Mouse (Mus musculus) myocyte (in vitro differentiated cells): Measurements from ENCODE around the gene Disc1.

Source experiments
- E2F4 ChIP-seq: IDR thresholded peaks from one replicate; pipeline ENCODE4 v1.6.1; 2011; ENCODE audit warnings: mild to moderate bottlenecking, control low read depth, moderate library complexity; ENCODE audit not compliant: insufficient read depth
- MAX ChIP-seq: IDR thresholded peaks from one replicate; pipeline ENCODE4 v1.6.1; 2011; ENCODE audit warnings: low read depth, mild to moderate bottlenecking, control low read depth
- MYOD1 ChIP-seq, 3 experiments: IDR thresholded peaks; one replicate each; pipeline ENCODE4 v1.6.1; 2011; ENCODE audit warnings: control low read depth in 2 of 3, low read depth in 2 of 3, mild to moderate bottlenecking in 2 of 3, moderate library complexity in 1 of 3; ENCODE audit not compliant: insufficient read length in 2 of 3, control insufficient read depth in 1 of 3
- MYOG ChIP-seq, 3 experiments: IDR thresholded peaks; one replicate each; pipeline ENCODE4 v1.6.1; 2011; ENCODE audit warnings: control low read depth in 2 of 3, low read depth in 2 of 3, mild to moderate bottlenecking in 2 of 3; ENCODE audit not compliant: insufficient read length in 2 of 3, control insufficient read depth in 1 of 3, insufficient read depth in 1 of 3
- POLR2A ChIP-seq: IDR thresholded peaks from one replicate; pipeline ENCODE4 v1.6.1; 2011; ENCODE audit warnings: low read depth, mild to moderate bottlenecking, control low read depth, moderate library complexity; ENCODE audit not compliant: insufficient read length
- POLR2AphosphoS2 ChIP-seq: IDR thresholded peaks from one replicate; pipeline ENCODE4 v1.6.1; 2011; ENCODE audit warnings: low read depth, control low read depth; ENCODE audit not compliant: insufficient read length
- USF1 ChIP-seq: IDR thresholded peaks from one replicate; pipeline ENCODE4 v1.6.1; 2011; ENCODE audit warnings: low read depth, mild to moderate bottlenecking, control low read depth, moderate library complexity

DNA sequence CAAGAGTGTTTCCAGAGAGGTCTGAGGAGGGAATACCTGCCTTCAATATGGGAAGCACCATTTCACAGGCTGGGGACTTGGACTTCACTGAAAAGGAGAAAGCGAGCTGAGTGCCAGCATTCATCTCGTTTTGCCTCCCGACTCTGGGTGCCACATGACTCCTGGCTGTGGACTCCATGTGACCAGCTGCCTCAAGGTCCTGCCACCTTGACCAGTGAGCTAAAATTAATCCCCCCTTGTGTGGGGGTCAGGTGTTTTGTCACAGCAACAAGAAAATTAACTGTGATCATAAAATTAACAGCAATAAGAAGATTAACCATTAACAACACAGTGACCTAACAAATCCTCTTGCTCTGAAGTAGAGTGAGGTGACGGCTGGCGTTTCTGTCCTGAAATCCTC, 61.3 kb downstream of the Disc1 start:
- TF ChIP-seq MAX = no peak
- TF ChIP-seq POLR2A = no peak
- no peak for TF ChIP-seq USF1
- TF ChIP-seq MYOG (IDR thresholded peaks at IDR 0.05; ENCODE audit: control insufficient read depth in 1 of 3, insufficient read depth in 1 of 3, insufficient read length in 2 of 3, low read depth in 2 of 3) = no peak
- no peak for TF ChIP-seq MYOD1 (IDR thresholded peaks at IDR 0.05; ENCODE audit: control insufficient read depth in 1 of 3, insufficient read length in 2 of 3, low read depth in 2 of 3)
- no peak for TF ChIP-seq POLR2AphosphoS2
- TF ChIP-seq E2F4 = no peak
